Mouse (Mus musculus) cerebellum, adult 8-10 months (tissue): ENCODE measurements at regions not wholly inside any gene's neighbourhood (a gene's known extent, or its start where the extent isn't known, plus 50 kb on each side); places are given as distances from the start of the nearest gene placed in this dataset.

Source experiments
- DNase-seq: peaks from one replicate; pipeline ENCODE4 v3.0.0; 2022

- no peak for DNase-seq
Measured at GRCm38 (mm10) chr8:11909146-11909545, 68.9 kb downstream of the Tex29 start.

- no peak for DNase-seq
Measured at GRCm38 (mm10) chr8:11911639-11912450, 71.6 kb downstream of the Tex29 start.

- DNase-seq = no peak
Measured at GRCm38 (mm10) chr8:11912451-11913128, 72.3 kb downstream of the Tex29 start.

- no peak for DNase-seq
Measured at GRCm38 (mm10) chr8:11913129-11913900, 73.0 kb downstream of the Tex29 start.

GRCm38 (mm10) chr8:11914131-11914530, 73.9 kb downstream of the Tex29 start:
- no peak for DNase-seq

- no peak for DNase-seq
Measured at GRCm38 (mm10) chr8:11914681-11915474, 74.6 kb downstream of the Tex29 start.

- no peak for DNase-seq
Measured at GRCm38 (mm10) chr8:11915721-11916120, 75.4 kb downstream of the Tex29 start.

- no peak for DNase-seq
Measured at GRCm38 (mm10) chr8:11919876-11920275, 79.6 kb downstream of the Tex29 start.

- no peak for DNase-seq
Measured at GRCm38 (mm10) chr8:11923115-11923514, 82.8 kb downstream of the Tex29 start.

GRCm38 (mm10) chr8:11924165-11924564, 83.9 kb downstream of the Tex29 start:
- DNase-seq = peak; percentile 73

- peak; percentile 23 for DNase-seq
Measured at GRCm38 (mm10) chr8:11942892-11943332, 102.6 kb downstream of the Tex29 start.

- DNase-seq = no peak
Measured at GRCm38 (mm10) chr8:11947766-11948165, 107.5 kb downstream of the Tex29 start.

GRCm38 (mm10) chr8:11956268-11956667, 116.0 kb downstream of the Tex29 start:
- DNase-seq = no peak

- DNase-seq = peak; percentile 29
Measured at GRCm38 (mm10) chr8:11957046-11957783, 116.9 kb downstream of the Tex29 start.

- no peak for DNase-seq
Measured at GRCm38 (mm10) chr8:11958176-11958575, 117.9 kb downstream of the Tex29 start.

GRCm38 (mm10) chr8:11959466-11959865, 119.2 kb downstream of the Tex29 start:
- no peak for DNase-seq

- DNase-seq = no peak
Measured at GRCm38 (mm10) chr8:11963575-11963974, 123.3 kb downstream of the Tex29 start.

GRCm38 (mm10) chr8:11967670-11968069, 127.4 kb downstream of the Tex29 start:
- no peak for DNase-seq

- no peak for DNase-seq
Measured at GRCm38 (mm10) chr8:11970515-11970914, 130.2 kb downstream of the Tex29 start.

- no peak for DNase-seq
Measured at GRCm38 (mm10) chr8:11973436-11973835, 133.2 kb downstream of the Tex29 start.

GRCm38 (mm10) chr8:11977121-11977520, 136.8 kb downstream of the Tex29 start:
- no peak for DNase-seq

GRCm38 (mm10) chr8:11979056-11979455, 138.8 kb downstream of the Tex29 start:
- no peak for DNase-seq
